Mouse (Mus musculus): ENCODE results near the gene Gm21970.
"Not testable (repeated sequence)": the region's sequence is repeated elsewhere in the genome, so short reads cannot be mapped to it uniquely, and the experiment has no call there.

Gene Gm21970

GRCm38 (mm10) chr16:91404828-91405577 is 13.5 kb downstream of the Gm21970 start:
- no peak for DNase-seq

DNA sequence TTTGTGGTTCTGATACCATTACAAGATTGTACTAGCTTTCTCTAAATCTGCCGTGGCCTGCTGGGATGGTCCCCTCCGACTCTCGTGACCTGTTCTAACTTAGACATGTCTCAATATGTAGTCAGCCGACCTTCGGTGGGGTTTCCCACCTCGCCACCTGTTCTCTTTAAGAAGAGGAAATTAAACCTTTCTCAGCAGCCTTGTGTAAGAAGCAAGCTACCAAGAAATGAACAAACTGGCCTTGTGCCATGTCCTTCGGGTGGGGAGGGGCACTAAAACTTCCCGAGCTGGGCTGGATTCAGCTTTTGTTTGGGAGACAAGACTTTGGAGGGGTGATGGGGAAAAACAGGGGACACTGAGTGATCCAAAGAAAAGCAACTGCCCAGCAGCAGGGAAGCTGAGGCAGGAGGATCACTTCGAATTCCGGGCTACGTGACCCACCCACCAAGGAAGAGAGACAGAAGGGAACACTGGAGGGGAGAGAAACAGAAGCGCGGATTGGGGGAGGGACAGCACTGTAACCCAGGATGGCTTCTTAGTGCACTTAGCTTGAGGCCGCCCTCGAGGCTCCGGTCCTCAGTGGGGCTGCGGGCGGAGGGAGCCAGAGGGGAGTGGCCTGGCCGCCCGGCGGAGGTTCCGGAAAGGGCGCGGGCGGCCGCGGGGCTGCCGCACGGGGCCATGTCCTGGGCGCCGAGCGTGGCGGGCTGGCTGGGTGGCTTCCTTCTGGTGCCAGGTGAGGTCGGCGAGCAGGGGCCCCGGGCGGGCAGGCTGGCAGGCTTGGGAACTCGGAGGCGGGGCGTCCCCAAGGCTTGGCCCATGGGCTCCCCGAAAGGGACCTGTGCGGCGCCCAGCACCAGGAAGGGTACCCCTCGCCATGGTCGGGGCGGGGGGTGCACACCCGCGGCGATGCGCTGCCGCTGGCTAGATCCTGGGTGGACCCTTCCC is 14.4 kb downstream of the Gm21970 start, which contains the start of gene Il10rb:
Gene Il10rb, plus strand, starts transcription at position 525 of the 945 bp plus-strand sequence.
- peak; percentile 26 for DNase-seq

- DNase-seq, result no peak
These were observed 15.2 kb downstream of the Gm21970 start for GRCm38 (mm10) chr16:91406585-91407220.

DNA sequence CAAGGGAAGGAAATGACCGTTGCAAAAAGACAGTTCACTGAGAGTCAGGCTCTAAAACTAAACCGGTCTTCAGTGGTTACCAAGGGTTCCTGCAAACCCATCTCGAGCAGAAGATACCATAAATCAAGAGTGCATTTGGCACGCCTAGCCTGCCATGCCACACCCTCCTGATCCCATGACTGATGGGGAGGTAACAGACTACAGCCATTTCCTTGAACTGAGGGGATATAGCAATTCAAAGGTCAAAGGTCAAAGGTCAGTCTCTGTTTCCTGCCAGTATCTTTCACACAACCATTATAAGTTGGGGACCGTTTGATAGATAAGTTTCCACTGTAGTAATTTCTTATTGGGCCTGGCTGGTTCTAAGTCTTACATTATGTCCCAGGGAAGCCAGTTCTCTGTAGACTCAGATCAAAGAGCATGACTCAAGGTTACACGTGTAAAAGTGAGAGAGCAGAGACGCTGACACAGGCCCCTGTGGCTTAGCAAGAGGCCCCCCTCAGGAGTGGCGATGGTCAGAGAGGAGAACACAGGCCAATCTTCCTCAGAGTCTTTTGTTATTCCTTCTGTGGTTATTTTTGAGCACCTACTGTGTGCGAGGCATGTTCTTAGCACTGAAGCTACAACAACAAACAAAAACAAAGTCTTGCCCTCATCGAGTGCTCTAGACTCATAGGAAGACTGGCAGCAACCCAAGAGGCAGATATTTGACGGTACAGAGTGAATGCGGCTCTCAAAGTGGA is 21.8 kb downstream of the Gm21970 start:
- no peak for DNase-seq

- DNase-seq, result no peak
These were observed 24.1 kb downstream of the Gm21970 start for GRCm38 (mm10) chr16:91415391-91416189.

- DNase-seq, result no peak
These were observed 24.8 kb downstream of the Gm21970 start for GRCm38 (mm10) chr16:91416357-91416756.

DNA sequence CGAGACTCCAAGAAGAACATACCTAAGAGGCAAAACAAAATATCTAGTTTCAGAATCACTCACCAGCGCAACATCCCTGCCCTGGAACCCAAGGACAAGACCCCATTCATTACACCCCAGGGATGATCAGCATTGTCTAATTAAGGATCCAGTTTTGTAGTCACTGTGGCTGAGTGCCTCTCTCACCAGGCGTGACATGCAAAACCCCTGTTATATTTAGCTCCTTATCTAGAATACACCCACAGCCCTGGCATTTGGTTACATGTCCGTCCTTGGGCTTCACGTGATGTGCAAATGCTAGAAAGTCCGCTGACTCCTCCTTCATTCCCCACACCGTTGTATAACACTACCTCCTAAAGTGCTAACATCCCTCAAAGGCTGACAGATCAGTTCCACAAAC is 25.4 kb downstream of the Gm21970 start:
- no peak for DNase-seq

GRCm38 (mm10) chr16:91418531-91418930 is 27.0 kb downstream of the Gm21970 start:
- DNase-seq, result no peak

- no peak for DNase-seq
These were observed 34.3 kb downstream of the Gm21970 start for GRCm38 (mm10) chr16:91425816-91426215.

- no peak for DNase-seq
These were observed 35.1 kb downstream of the Gm21970 start for GRCm38 (mm10) chr16:91426586-91426985.

DNA sequence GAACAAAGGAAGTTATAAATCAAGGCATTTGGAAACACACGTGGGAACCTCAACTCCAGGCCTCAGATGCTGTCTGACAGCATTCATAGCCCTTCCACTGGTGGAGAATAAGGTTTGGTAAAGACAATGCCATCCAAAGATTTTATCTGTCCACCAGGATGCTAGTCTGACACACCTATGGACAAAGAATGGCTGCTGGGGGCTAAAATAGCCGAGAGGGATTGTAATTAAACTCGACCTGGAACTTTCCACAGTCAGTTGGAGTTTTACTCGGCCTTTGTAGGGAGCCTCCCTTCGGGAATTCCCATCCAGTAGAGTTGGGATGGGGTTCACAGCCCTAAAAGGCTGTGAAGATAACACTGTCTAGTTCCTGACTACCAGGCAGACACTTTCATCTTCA is 35.9 kb downstream of the Gm21970 start:
- DNase-seq, result no peak

- DNase-seq, result no peak
These were observed 36.8 kb downstream of the Gm21970 start for GRCm38 (mm10) chr16:91428259-91428865.

DNA sequence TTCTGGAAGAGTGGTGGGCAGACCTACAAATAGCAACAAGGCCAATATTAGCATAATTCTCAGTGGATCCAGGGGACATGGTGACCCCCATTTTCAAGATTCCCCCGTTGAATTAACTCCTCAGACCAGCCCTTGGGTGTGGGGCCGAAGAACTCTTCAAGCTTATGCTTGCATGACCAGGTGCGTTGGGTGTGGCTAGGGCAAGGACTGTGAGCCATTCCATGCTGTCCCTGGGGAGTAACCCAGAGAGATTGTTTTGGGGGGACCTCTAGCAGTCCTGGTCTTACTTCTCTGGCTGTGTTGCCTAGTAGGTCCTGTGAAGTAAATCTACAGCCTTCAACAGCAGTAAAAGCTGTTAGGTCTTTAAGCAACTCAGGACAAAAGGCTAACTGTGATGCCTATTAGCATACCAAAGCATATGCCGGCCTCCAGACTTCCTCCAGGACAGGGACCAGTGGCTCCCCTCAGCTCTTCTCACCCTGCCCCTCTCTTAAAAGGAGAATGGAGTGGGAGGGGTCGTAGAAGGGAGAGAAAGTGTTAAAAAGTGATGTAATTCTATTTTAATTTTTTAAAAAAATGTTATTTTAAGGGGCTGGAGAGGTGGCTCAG is 41.3 kb downstream of the Gm21970 start:
- DNase-seq, result no peak

- no peak for DNase-seq
These were observed 41.9 kb downstream of the Gm21970 start for GRCm38 (mm10) chr16:91433329-91433933.

GRCm38 (mm10) chr16:91434119-91434518 is 42.6 kb downstream of the Gm21970 start:
- no peak for DNase-seq

DNA sequence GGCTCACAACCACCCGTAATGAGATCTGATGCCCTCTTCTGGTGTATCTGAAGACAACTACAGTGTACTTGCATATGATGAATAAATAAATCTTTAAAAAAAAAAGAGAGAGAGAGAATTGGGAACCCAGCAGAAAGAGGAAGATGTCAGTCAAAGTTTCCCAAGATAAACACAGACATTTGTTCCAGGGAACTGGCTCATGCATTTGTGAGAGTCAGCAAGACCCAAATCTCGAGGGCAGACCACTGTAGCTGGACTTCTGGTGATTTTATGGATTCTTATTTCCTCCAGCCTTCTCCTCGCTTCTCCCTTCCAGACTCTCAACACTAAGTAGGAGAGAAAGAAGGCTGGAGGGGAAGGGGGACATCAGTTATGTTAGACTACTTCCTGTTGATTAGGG is 46.6 kb downstream of the Gm21970 start:
- DNase-seq, result no peak

GRCm38 (mm10) chr16:91438599-91438998 is 47.1 kb downstream of the Gm21970 start:
- DNase-seq, result not testable (repeated sequence)

GRCm38 (mm10) chr16:91441366-91441765 is 49.8 kb downstream of the Gm21970 start:
- no peak for DNase-seq

DNA sequence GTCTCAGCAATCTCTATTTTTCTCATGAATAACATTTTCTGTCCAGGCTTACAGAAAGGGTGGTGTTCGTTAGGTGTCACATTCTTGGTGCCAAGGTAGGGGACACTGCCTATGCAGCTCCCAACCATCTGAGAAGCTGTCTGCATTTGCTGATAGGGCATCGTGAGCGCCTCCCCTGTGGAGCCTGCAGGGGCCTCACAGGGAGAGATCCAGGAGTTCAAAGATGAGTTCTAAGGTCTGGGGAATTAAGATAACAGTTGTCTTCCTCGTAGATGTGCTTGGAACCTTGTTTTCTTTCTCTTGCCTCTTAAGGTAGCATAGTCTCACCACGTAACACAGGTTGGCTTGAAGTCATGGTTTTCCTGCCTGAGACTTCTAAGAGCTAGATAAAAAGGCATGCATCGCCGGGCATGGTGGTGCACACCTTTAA is 50.3 kb downstream of the Gm21970 start:
- DNase-seq, result no peak

DNA sequence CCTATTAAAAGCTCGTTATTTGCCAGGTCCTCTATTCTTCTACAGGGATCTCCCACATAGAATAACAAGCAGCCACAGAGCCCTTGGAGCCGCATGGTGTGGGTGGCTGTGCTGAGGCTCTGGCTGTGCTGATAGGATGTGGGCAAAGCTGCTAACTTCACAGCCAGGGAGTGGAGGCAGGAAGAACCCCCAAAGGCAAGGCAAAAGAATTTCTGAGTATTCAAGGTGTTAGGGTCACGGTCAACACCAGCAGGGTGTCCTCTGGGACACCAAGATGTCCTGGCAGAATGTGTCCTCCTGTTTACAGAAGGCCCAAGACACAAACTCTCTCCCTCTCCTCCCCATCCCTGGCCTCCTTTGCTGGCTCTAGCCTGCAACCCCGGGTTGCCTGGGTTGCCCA is 50.9 kb downstream of the Gm21970 start:
- DNase-seq, result no peak
